22 mouse cellular contexts compared by ENCODE assay signal in the genomic region with DNA sequence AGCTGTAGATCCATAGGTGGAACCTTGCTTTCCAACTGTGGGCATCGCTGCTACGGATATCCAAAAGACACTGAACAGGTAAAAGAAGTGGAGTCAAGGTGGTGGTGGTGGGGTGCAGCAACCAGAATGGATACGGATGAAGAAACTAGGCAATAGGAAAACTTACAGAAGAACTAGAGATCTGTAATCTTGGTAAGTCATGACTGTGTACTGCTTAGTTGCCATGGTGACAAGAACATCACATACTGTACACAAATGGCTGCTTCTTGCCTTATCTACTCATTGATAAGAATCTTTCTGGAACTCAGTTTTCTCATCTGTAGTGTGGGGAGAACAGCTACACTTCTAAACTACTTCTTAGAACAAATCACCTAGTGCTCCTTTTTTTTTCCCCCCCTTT.
DNase-seq lines count a peak whose midpoint lies in the region; ATAC-seq lines count a peak whose summit lies in the region.
"Had no signal": no experiment of that assay in that cellular context is flagged by ENCODE, and none has a peak within 500 bp of the region (broad histone marks: within the 10 kb centered on the region; RNA-seq: fewer than 3 reads in every experiment).

No protein-coding gene starts in this region.

- H3K4me1 ChIP-seq in midbrain, embryonic 13.5 days (replicated peaks), result peaks cover 6% of the 10 kb centered on the region; the same call in 1 of the 2 replicates
- H3K4me1 ChIP-seq: embryonic facial prominence, embryonic 12.5 days; heart, embryonic 15.5 days had no signal

- 98% methylated on average over 3 of the region's 3 CpGs for WGBS in midbrain, embryonic 13.5 days

- no peaks in the 10 kb centered on the region for H3K27me3 ChIP-seq in midbrain, embryonic 13.5 days
- H3K27me3 ChIP-seq: embryonic facial prominence, embryonic 12.5 days; heart, embryonic 15.5 days; hindbrain, embryonic 13.5 days; Patski had no signal

- ATAC-seq in CD4-positive, CD25-positive, alpha-beta regulatory T cell, adult 4 months, result peak; percentile 86
- ATAC-seq in granulocyte monocyte progenitor cell, adult 5-6 weeks (replicated peaks; ENCODE audit: poor library complexity, severe bottlenecking), result 0 out of 2 replicates have a peak, but pooled peaks have one; percentile 21
- ATAC-seq in midbrain, embryonic 13.5 days, result no peak
- ATAC-seq: forebrain, embryonic 16.5 days; hindbrain, postnatal 0 days; Patski had no signal

- no peak overlapping the region for H3K9ac ChIP-seq in midbrain, embryonic 13.5 days (replicated peaks)
- H3K9ac ChIP-seq: embryonic facial prominence, embryonic 12.5 days; heart, embryonic 15.5 days; hindbrain, embryonic 13.5 days had no signal

- no peaks in the 10 kb centered on the region for H3K9me3 ChIP-seq in midbrain, embryonic 13.5 days
- H3K9me3 ChIP-seq: embryonic facial prominence, embryonic 12.5 days; heart, embryonic 15.5 days; hindbrain, embryonic 13.5 days had no signal

- H3K4me2 ChIP-seq in midbrain, embryonic 13.5 days (replicated peaks), result no peak overlapping the region
- H3K4me2 ChIP-seq: embryonic facial prominence, embryonic 12.5 days; heart, embryonic 11.5 days; heart, embryonic 15.5 days; hindbrain, embryonic 13.5 days had no signal

- no peak overlapping the region for H3K4me3 ChIP-seq in midbrain, embryonic 13.5 days (replicated peaks)
- H3K4me3 ChIP-seq: embryonic facial prominence, embryonic 12.5 days; heart, embryonic 15.5 days; hindbrain, embryonic 13.5 days had no signal

- peak; percentile 66 for DNase-seq in CD4-positive helper T cell, adult 2 months (ENCODE audit: low read depth, low spot score)
- peak; percentile 66 for DNase-seq in naive thymus-derived CD4-positive, alpha-beta T cell, adult 2 months (ENCODE audit: low read depth)
- DNase-seq in thymus, postnatal 10 days (ENCODE audit: low spot score in 2 of 2), result no peak
- DNase-seq in kidney, adult 18-20 months, result no peak
- DNase-seq: adrenal gland, adult 8-10 months; cerebellum, adult 11 months; cerebellum, adult 8-10 months; cerebellum, postnatal 25 days; gastrocnemius, postnatal 36 days; heart, adult 18-20 months; heart, postnatal 14 days; kidney, adult 2 months had no signal

- no peak overlapping the region for H3K27ac ChIP-seq in midbrain, embryonic 13.5 days
- H3K27ac ChIP-seq: embryonic facial prominence, embryonic 12.5 days; heart, embryonic 15.5 days; hindbrain, embryonic 13.5 days; hindbrain, postnatal 0 days had no signal

- no peaks in the 10 kb centered on the region for H3K36me3 ChIP-seq in midbrain, embryonic 13.5 days
- H3K36me3 ChIP-seq: embryonic facial prominence, embryonic 12.5 days; heart, embryonic 15.5 days; hindbrain, embryonic 13.5 days had no signal

Comparison
In these comparisons a context has a peak if more than half of its experiments do, and no peak if none do; other contexts are left out.
1. DNase-seq: peak in CD4-positive helper T cell, adult 2 months (single experiment) and naive thymus-derived CD4-positive, alpha-beta T cell, adult 2 months (single experiment); none in thymus, postnatal 10 days (0 of 2) and kidney, adult 18-20 months (single experiment).